Mouse (Mus musculus): Measurements from ENCODE around the gene Fam219a. TPM values are rescaled to one million over a fixed set of nuclear protein-coding genes. Genes with fewer than 3 reads are reported as not detected.

Gene Fam219a
- total RNA-seq, 1 experiment = 2.9 TPM

GRCm38 (mm10) chr4:41518349-41518748 lies 51.0 kb downstream of the Fam219a start:
- in situ Hi-C loops (cut with MboI; ENCODE audit: low sequenced_read_pairs in 2 of 2, unreplicated experiment in 2 of 2) = no loop called here
- no peak for DNase-seq (ENCODE audit: low read depth, low spot score)
- Histone ChIP-seq H3K4me3 (ENCODE audit: insufficient read depth in 1 of 2, low read depth in 1 of 2, low read length in 2 of 2, poor library complexity in 1 of 2, severe bottlenecking in 1 of 2) (no peak overlapping the region), H3K9me3 (ENCODE audit: control insufficient read depth, insufficient read depth, low read depth, low read length) (no peaks in the 10 kb centered on the region), H3K9ac (ENCODE audit: insufficient read depth, low read depth, low read length, poor library complexity, severe bottlenecking) (no peak overlapping the region), H3K27ac (ENCODE audit: insufficient read depth, low read depth, low read length, poor library complexity, severe bottlenecking) (no peak overlapping the region), H3K36me3 (ENCODE audit: control insufficient read depth, insufficient read depth, low read length, poor library complexity, severe bottlenecking) (peaks cover 3% of the 10 kb centered on the region; the same call in 1 of the 2 replicates), H3K4me1 (ENCODE audit: control insufficient read depth in 2 of 2, insufficient read depth in 2 of 2, low read length in 2 of 2, poor library complexity in 1 of 2) (peaks cover 0 to 11% of the 10 kb centered on the region in 2 experiments; a peak in 1 of 4 replicates)
- TF ChIP-seq MAFK (IDR thresholded peaks at IDR 0.05; ENCODE audit: insufficient read depth, low read depth, low read length) (no peak), CHD2 (IDR thresholded peaks at IDR 0.05; ENCODE audit: low read depth, low read length) (no peak), ZC3H11A (IDR thresholded peaks at IDR 0.05; ENCODE audit: borderline replicate concordance, low read depth, low read length) (no peak), ZNF384 (IDR thresholded peaks at IDR 0.05; ENCODE audit: low read depth, low read length) (no peak), HCFC1 (IDR thresholded peaks at IDR 0.05; ENCODE audit: borderline replicate concordance, insufficient read depth, low read length) (no peak)

GRCm38 (mm10) chr4:41517233-41517632 lies 52.1 kb downstream of the Fam219a start, which contains the start of gene 1110017D15Rik:
1110017D15Rik (minus strand) TSS chr4:41517333.
- H3K27ac ChIP-seq (ENCODE audit: insufficient read depth, low read depth, low read length, poor library complexity, severe bottlenecking) = no peak within 1 kb of the TSS

GRCm38 (mm10) chr4:41513714-41514113 lies 55.6 kb downstream of the Fam219a start:
- in situ Hi-C loops (cut with MboI; ENCODE audit: low sequenced_read_pairs in 2 of 2, unreplicated experiment in 2 of 2) = no loop called here

More at GRCm38 (mm10) chr4:41517233-41517632, 52.1 kb downstream of the Fam219a start, which contains the start of gene 1110017D15Rik:
- no peak for DNase-seq (ENCODE audit: low read depth, low spot score)
- Histone ChIP-seq H3K4me3 (ENCODE audit: insufficient read depth in 1 of 2, low read depth in 1 of 2, low read length in 2 of 2, poor library complexity in 1 of 2, severe bottlenecking in 1 of 2) (no peak within 1 kb of the TSS), H3K9me3 (ENCODE audit: control insufficient read depth, insufficient read depth, low read depth, low read length) (no peaks in the 10 kb centered on the region), H3K36me3 (ENCODE audit: control insufficient read depth, insufficient read depth, low read length, poor library complexity, severe bottlenecking) (peaks cover 3% of the 10 kb centered on the region; the same call in 1 of the 2 replicates), H3K9ac (ENCODE audit: insufficient read depth, low read depth, low read length, poor library complexity, severe bottlenecking) (no peak within 1 kb of the TSS), H3K4me1 (ENCODE audit: control insufficient read depth in 2 of 2, insufficient read depth in 2 of 2, low read length in 2 of 2, poor library complexity in 1 of 2) (peaks cover 0 to 11% of the 10 kb centered on the region in 2 experiments; a peak in 1 of 4 replicates)
- in situ Hi-C loops (cut with MboI; ENCODE audit: low sequenced_read_pairs in 2 of 2, unreplicated experiment in 2 of 2) = no loop called here
- TF ChIP-seq CHD2 (IDR thresholded peaks at IDR 0.05; ENCODE audit: low read depth, low read length) = no peak
- no peak for TF ChIP-seq ZC3H11A (IDR thresholded peaks at IDR 0.05; ENCODE audit: borderline replicate concordance, low read depth, low read length)
- no peak for TF ChIP-seq HCFC1 (IDR thresholded peaks at IDR 0.05; ENCODE audit: borderline replicate concordance, insufficient read depth, low read length)
- TF ChIP-seq ZNF384 (IDR thresholded peaks at IDR 0.05; ENCODE audit: low read depth, low read length) = no peak
- no peak for TF ChIP-seq MAFK (IDR thresholded peaks at IDR 0.05; ENCODE audit: insufficient read depth, low read depth, low read length)

GRCm38 (mm10) chr4:41513309-41513708 lies 56.0 kb downstream of the Fam219a start:
- no peak for TF ChIP-seq MAFK (IDR thresholded peaks at IDR 0.05; ENCODE audit: insufficient read depth, low read depth, low read length)
- TF ChIP-seq CHD2 (IDR thresholded peaks at IDR 0.05; ENCODE audit: low read depth, low read length) = no peak
- no peak for TF ChIP-seq ZNF384 (IDR thresholded peaks at IDR 0.05; ENCODE audit: low read depth, low read length)
- no peak for TF ChIP-seq HCFC1 (IDR thresholded peaks at IDR 0.05; ENCODE audit: borderline replicate concordance, insufficient read depth, low read length)
- no peak for TF ChIP-seq ZC3H11A (IDR thresholded peaks at IDR 0.05; ENCODE audit: borderline replicate concordance, low read depth, low read length)
- in situ Hi-C loops (cut with MboI; ENCODE audit: low sequenced_read_pairs in 2 of 2, unreplicated experiment in 2 of 2) = no loop called here
- no peak for DNase-seq (ENCODE audit: low read depth, low spot score)
- Histone ChIP-seq H3K9ac (ENCODE audit: insufficient read depth, low read depth, low read length, poor library complexity, severe bottlenecking) (no peak overlapping the region), H3K9me3 (ENCODE audit: control insufficient read depth, insufficient read depth, low read depth, low read length) (no peaks in the 10 kb centered on the region), H3K27ac (ENCODE audit: insufficient read depth, low read depth, low read length, poor library complexity, severe bottlenecking) (no peak overlapping the region), H3K4me3 (ENCODE audit: insufficient read depth in 1 of 2, low read depth in 1 of 2, low read length in 2 of 2, poor library complexity in 1 of 2, severe bottlenecking in 1 of 2) (no peak overlapping the region), H3K36me3 (ENCODE audit: control insufficient read depth, insufficient read depth, low read length, poor library complexity, severe bottlenecking) (no peaks in the 10 kb centered on the region), H3K4me1 (ENCODE audit: control insufficient read depth in 2 of 2, insufficient read depth in 2 of 2, low read length in 2 of 2, poor library complexity in 1 of 2) (no peaks in the 10 kb centered on the region)

More at GRCm38 (mm10) chr4:41513714-41514113, 55.6 kb downstream of the Fam219a start:
- no peaks in the 10 kb centered on the region for H3K36me3 ChIP-seq (ENCODE audit: control insufficient read depth, insufficient read depth, low read length, poor library complexity, severe bottlenecking)
- H3K9ac ChIP-seq (ENCODE audit: insufficient read depth, low read depth, low read length, poor library complexity, severe bottlenecking) = no peak overlapping the region
- no peaks in the 10 kb centered on the region for H3K9me3 ChIP-seq (ENCODE audit: control insufficient read depth, insufficient read depth, low read depth, low read length)
- no peak for DNase-seq (ENCODE audit: low read depth, low spot score)
- no peak for TF ChIP-seq ZC3H11A (IDR thresholded peaks at IDR 0.05; ENCODE audit: borderline replicate concordance, low read depth, low read length)
- no peak for TF ChIP-seq CHD2 (IDR thresholded peaks at IDR 0.05; ENCODE audit: low read depth, low read length)
- TF ChIP-seq HCFC1 (IDR thresholded peaks at IDR 0.05; ENCODE audit: borderline replicate concordance, insufficient read depth, low read length) = no peak
- TF ChIP-seq MAFK (IDR thresholded peaks at IDR 0.05; ENCODE audit: insufficient read depth, low read depth, low read length) = no peak
- no peak for TF ChIP-seq ZNF384 (IDR thresholded peaks at IDR 0.05; ENCODE audit: low read depth, low read length)
- no peaks in the 10 kb centered on the region for H3K4me1 ChIP-seq (ENCODE audit: control insufficient read depth in 2 of 2, insufficient read depth in 2 of 2, low read length in 2 of 2, poor library complexity in 1 of 2)
- no peak overlapping the region for H3K27ac ChIP-seq (ENCODE audit: insufficient read depth, low read depth, low read length, poor library complexity, severe bottlenecking)
- H3K4me3 ChIP-seq (ENCODE audit: insufficient read depth in 1 of 2, low read depth in 1 of 2, low read length in 2 of 2, poor library complexity in 1 of 2, severe bottlenecking in 1 of 2) = no peak overlapping the region

All from ES-E14 (cell line).